Mouse (Mus musculus) heart, embryonic 15.5 days (tissue): ENCODE data around the gene Gm47841. TPM values are rescaled to one million over a fixed set of nuclear protein-coding genes. Genes with fewer than 3 reads are reported as not detected.

Source experiments
- ATAC-seq: fragments of 200-750 bp; cut with Nextera tagmentation; replicated peaks from 2 replicates; pipeline ENCODE4 v1.8.0; 2017; ENCODE audit warnings: low read depth, moderate TSS enrichment; ENCODE audit not compliant: insufficient number of reproducible peaks, insufficient read depth, low FRiP score
- H3K27ac ChIP-seq: fragments of 300-500 bp; sonication (generic); 2 replicates; pipeline ENCODE4 v1.5.1; 2015; ENCODE audit warnings: mild to moderate bottlenecking, inconsistent platforms
- H3K27me3 ChIP-seq: fragments of 300-500 bp; sonication (generic); 2 replicates; pipeline ENCODE4 v1.6.1; 2015; ENCODE audit warnings: inconsistent platforms
- H3K36me3 ChIP-seq: fragments of 300-500 bp; sonication (generic); 2 replicates; pipeline ENCODE4 v1.6.1; 2015; ENCODE audit warnings: mild to moderate bottlenecking, inconsistent platforms
- H3K4me1 ChIP-seq: fragments of 300-500 bp; sonication (generic); replicated peaks from 2 replicates; pipeline ENCODE4 v1.6.1; 2015; ENCODE audit warnings: inconsistent platforms
- H3K4me2 ChIP-seq: fragments of 300-500 bp; sonication (generic); 2 replicates; pipeline ENCODE4 v1.6.1; 2015; ENCODE audit warnings: inconsistent platforms, mild to moderate bottlenecking, moderate library complexity
- H3K4me3 ChIP-seq: fragments of 300-500 bp; sonication (generic); 2 replicates; pipeline ENCODE4 v1.5.1; 2015; ENCODE audit warnings: mild to moderate bottlenecking, inconsistent platforms
- H3K9ac ChIP-seq: fragments of 300-500 bp; sonication (generic); 2 replicates; pipeline ENCODE4 v1.6.1; 2015; ENCODE audit warnings: mild to moderate bottlenecking, inconsistent platforms
- H3K9me3 ChIP-seq: fragments of 300-500 bp; sonication (generic); replicated peaks from 2 replicates; pipeline ENCODE4 v1.6.1; 2016; ENCODE audit warnings: inconsistent platforms
- WGBS: fragments of 180-500 bp; shearing (Covaris S2); methylation state at CpG from one replicate; pipeline ENCODE4 v1.1.7; 2015; ENCODE audit warnings: mixed read lengths; 5-methylcytosine and 5-hydroxymethylcytosine counted together
- polyA plus RNA-seq: library from polyadenylated mRNA; unstranded; fragments of >200 nt; fragmentation: Nextera tagmentation; extraction: Ambion mirVana; gene quantifications from 2 replicates; pipeline ENCODE4 v1.2.1, GENCODE M21; 2015

Gm47841 gene
- polyA plus RNA-seq, 1 experiment from 2014 or later, result not detected

DNA sequence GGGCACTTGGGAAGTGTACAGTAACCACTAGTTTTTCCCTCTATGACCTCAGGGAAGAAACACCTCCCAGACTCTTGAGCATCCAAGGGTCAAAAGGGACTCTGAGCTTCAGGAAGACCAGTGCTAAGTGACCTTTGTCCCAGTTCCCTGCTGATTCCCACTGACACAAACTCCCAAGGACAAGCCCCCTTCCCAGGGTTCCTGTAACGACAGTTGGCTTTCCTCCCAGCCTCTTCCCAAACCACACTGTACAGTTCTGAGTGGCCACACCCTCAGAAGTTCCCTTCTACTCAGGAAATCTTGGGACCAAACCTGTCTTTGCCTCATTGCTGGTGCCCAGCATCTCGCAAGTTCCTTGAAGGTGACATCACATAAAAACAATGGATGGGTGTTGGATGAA lies 25.5 kb upstream of the Gm47841 start:
- no peak overlapping the region for H3K4me3 ChIP-seq
- 51% methylated on average over 2 of the region's 2 CpGs for WGBS
- no peak for ATAC-seq
- no peaks in the 10 kb centered on the region for H3K36me3 ChIP-seq
- H3K4me2 ChIP-seq, result no peak overlapping the region
- H3K9ac ChIP-seq, result no peak overlapping the region
- peaks cover 41% of the 10 kb centered on the region for H3K4me1 ChIP-seq
- H3K27me3 ChIP-seq, result peaks cover 41% of the 10 kb centered on the region
- H3K27ac ChIP-seq, result no peak overlapping the region
- H3K9me3 ChIP-seq, result no peaks in the 10 kb centered on the region

GRCm38 (mm10) chr15:101070762-101071161 lies 23.6 kb upstream of the Gm47841 start:
- 34% methylated on average over 5 of the region's 5 CpGs for WGBS
- H3K27ac ChIP-seq, result no peak overlapping the region
- no peak for ATAC-seq

DNA sequence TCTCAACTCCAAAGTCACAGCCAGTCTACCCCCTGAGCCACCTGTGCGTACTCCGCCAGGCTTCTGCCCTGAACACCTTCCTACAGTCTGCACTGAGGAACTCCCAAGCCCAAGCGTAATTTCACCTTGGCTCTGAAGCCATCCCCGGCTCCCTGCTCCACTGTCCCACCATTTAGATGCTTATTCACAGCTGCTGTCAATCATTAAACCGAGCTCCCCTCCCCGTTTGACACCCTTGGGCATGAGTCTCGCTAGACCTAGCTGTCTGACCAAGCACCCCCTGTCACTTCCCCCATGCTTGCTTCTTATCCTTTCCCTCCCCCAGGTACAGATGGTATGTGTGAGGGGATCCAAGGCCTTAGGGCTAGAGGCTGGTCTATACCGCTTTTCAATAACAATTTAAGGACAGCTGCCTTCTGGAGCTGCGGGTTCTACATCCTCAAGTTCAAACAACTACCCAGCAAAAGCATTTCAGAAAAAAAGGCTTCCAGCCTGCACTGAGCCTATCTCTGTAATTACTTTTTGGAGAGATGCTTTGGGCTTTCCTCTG lies 22.5 kb upstream of the Gm47841 start:
- H3K36me3 ChIP-seq, result no peaks in the 10 kb centered on the region
- H3K9ac ChIP-seq, result no peak overlapping the region
- H3K9me3 ChIP-seq, result no peaks in the 10 kb centered on the region
- H3K27me3 ChIP-seq, result peaks cover 14% of the 10 kb centered on the region
- no peak for ATAC-seq
- H3K4me1 ChIP-seq, result peaks cover 37% of the 10 kb centered on the region
- 67% methylated on average over 9 of the region's 9 CpGs for WGBS
- H3K4me2 ChIP-seq, result no peak overlapping the region
- H3K4me3 ChIP-seq, result no peak overlapping the region
- no peak overlapping the region for H3K27ac ChIP-seq

More at GRCm38 (mm10) chr15:101070762-101071161, 23.6 kb upstream of the Gm47841 start:
- H3K4me2 ChIP-seq, result no peak overlapping the region
- no peaks in the 10 kb centered on the region for H3K36me3 ChIP-seq
- H3K9me3 ChIP-seq, result no peaks in the 10 kb centered on the region
- no peak overlapping the region for H3K9ac ChIP-seq
- peaks cover 22% of the 10 kb centered on the region for H3K27me3 ChIP-seq
- peaks cover 33% of the 10 kb centered on the region for H3K4me1 ChIP-seq
- H3K4me3 ChIP-seq, result no peak overlapping the region

DNA sequence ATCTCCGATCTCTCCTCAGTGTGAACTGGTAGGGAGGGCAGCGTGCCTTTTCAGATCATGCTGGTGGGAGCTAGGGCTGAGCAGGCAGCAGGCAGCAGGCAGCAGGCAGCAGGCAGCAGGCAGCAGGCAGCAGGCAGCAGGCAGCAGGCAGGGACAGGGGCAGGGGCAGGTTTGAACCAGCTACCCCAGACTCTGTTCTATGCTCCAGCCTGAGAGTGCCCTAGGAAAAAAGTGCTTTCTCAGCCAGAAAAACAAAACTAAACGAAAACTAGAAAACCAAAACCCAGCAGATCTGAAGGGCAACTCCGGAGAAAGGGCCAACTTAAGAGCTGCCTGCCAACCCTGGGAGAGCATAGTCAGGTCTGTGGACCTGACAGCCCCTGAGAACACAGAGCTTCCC lies 21.5 kb upstream of the Gm47841 start:
- no peaks in the 10 kb centered on the region for H3K36me3 ChIP-seq
- peaks cover 37% of the 10 kb centered on the region for H3K4me1 ChIP-seq
- no peak for ATAC-seq
- H3K4me2 ChIP-seq, result no peak overlapping the region
- WGBS, result 63% methylated on average over 4 of the region's 4 CpGs
- H3K4me3 ChIP-seq, result no peak overlapping the region
- no peak overlapping the region for H3K9ac ChIP-seq
- H3K27me3 ChIP-seq, result peaks cover 14% of the 10 kb centered on the region
- no peaks in the 10 kb centered on the region for H3K9me3 ChIP-seq
- H3K27ac ChIP-seq, result 0 out of 2 replicates have a peak overlapping the region, but pooled peaks have one; percentile 4

DNA sequence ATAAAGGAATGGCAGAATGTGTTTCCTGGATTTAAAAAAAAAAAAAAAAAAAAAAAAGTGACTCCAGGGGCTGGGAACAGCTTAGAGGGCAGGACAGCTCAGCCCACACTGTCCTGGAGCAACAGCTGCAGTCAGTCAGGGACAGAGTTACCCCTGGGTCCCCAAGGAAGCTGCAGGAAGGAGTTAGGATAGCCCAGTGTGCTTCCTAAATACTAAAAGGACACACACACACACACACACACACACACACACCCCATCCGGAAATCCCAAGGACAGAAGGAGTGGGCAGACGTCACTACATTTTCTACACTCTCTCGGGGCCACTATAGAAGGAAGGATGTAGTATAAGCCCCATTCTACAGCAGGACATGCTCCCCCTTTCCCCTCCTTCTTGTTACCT lies 20.8 kb upstream of the Gm47841 start:
- peak overlapping the region; percentile 4; the same call in 1 of the 2 replicates for H3K27ac ChIP-seq
- no peak overlapping the region for H3K9ac ChIP-seq
- peaks cover 36% of the 10 kb centered on the region for H3K4me1 ChIP-seq
- no peak overlapping the region for H3K4me3 ChIP-seq
- no peaks in the 10 kb centered on the region for H3K36me3 ChIP-seq
- no peaks in the 10 kb centered on the region for H3K9me3 ChIP-seq
- peak; percentile 28; the same call in 1 of the 2 replicates for ATAC-seq
- H3K27me3 ChIP-seq, result peaks cover 14% of the 10 kb centered on the region
- WGBS, result 35% methylated on average over 3 of the region's 3 CpGs
- H3K4me2 ChIP-seq, result no peak overlapping the region

DNA sequence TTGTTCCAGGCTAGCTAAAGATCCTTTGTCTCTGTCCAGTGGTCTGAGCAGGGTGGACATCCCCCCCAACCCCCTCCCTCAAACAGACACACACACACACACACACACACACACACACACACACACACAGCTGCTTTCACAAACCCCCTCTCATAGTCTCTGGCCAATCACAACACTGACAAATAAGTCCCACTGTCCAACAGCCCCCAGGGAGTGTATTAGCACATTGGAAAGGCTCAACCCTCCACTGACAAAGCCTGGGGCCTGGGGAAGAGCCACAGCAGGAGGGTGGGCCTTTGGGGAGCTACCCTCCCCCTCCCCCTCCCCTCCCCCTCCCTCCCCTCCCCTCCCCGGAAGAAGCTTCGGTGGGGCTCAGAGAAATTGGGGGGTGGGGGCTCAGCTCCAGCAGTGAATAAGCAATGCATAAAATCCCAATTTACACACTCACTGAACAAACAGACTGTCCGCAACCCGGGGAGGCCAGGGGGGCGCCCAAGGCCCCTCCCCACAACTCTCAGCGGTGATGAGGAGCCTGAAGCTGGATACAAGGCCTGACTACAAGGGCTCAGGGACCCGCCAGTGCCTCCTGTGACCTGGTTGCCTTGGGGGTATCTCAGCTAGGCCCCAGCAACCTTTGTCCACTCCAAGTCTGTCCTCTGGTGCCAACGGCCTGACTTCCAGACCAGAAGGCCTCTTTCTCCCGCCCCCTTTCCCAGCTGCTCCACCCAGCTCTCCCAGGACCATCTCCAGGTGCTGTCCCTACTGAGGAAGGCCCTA lies 19.9 kb upstream of the Gm47841 start:
- peaks cover 33% of the 10 kb centered on the region for H3K4me1 ChIP-seq
- WGBS, result 57% methylated on average over 7 of the region's 9 CpGs

DNA sequence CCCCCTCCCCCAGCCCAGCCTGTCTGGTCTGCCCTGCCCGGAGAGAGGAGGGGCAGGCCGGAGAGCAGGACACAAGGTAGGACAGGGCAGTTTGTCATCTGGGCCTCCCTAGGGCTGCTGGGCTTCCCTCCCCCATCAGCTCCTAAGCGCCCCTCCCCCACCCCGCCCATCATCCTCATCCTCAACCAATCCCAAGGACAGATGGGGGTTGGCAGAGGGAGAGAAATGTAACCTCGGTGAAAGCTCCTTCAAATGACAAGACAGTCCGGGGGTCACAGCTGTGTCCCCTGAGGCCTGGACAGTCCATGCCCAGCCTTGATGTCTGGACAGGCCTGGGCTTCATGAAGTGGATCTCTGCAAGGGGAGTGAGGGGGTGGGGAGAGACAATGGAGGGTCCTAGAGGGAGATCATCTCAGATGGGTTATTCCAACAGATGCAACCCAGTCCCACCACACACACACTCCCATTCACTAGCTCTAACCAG lies 19.2 kb upstream of the Gm47841 start:
- Histone ChIP-seq H3K36me3 (no peaks in the 10 kb centered on the region), H3K4me1 (peaks cover 30% of the 10 kb centered on the region), H3K27ac (no peak overlapping the region), H3K4me3 (no peak overlapping the region), H3K9ac (no peak overlapping the region), H3K4me2 (no peak overlapping the region), H3K27me3 (peaks cover 10% of the 10 kb centered on the region), H3K9me3 (no peaks in the 10 kb centered on the region)
- ATAC-seq, result no peak
- WGBS, result 23% methylated on average over 6 of the region's 6 CpGs

More for the DNA sequence above, 19.9 kb upstream of the Gm47841 start:
- Histone ChIP-seq H3K4me3 (no peak overlapping the region), H3K9ac (no peak overlapping the region), H3K27me3 (peaks cover 14% of the 10 kb centered on the region), H3K4me2 (no peak overlapping the region), H3K36me3 (no peaks in the 10 kb centered on the region), H3K9me3 (no peaks in the 10 kb centered on the region), H3K27ac (peak overlapping the region; percentile 15; the same call in 1 of the 2 replicates)
- no peak for ATAC-seq

GRCm38 (mm10) chr15:101065069-101065468 lies 17.9 kb upstream of the Gm47841 start:
- Histone ChIP-seq H3K36me3 (no peaks in the 10 kb centered on the region), H3K9ac (no peak overlapping the region), H3K27ac (no peak overlapping the region), H3K4me1 (peaks cover 23% of the 10 kb centered on the region), H3K4me3 (no peak overlapping the region), H3K27me3 (peaks cover 6% of the 10 kb centered on the region; the same call in 1 of the 2 replicates), H3K4me2 (no peak overlapping the region), H3K9me3 (no peaks in the 10 kb centered on the region)
- ATAC-seq, result no peak
- WGBS, result 39% methylated on average over 6 of the region's 6 CpGs

DNA sequence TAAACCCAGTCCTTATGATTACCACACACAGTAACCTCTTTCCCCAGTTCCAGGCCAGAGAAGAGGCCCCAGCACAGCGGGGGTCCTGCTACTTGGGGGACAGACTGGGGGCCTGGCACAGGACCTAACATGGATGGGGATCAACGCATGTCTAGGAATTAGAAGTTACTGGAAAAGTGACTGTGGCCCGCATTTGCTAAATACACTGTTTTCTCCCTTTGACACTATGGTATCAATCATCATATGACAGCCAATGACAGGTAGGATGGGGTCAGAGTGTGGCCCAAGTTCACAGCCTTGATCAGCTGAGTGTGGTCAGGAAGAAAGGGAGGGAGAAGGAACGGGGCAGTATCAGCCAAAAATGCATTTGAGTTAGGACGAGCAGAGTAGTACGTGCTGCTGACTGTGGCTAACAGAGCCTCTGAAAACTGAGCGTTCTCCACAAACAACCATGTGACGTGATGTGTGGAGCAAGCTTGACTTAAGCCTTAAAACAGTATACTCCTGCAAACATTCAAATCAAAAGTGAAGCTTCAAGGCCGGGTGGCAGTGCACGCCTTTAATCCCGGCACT lies 13.2 kb upstream of the Gm47841 start:
- peaks cover 6% of the 10 kb centered on the region for H3K4me1 ChIP-seq
- no peak overlapping the region for H3K4me2 ChIP-seq
- no peaks in the 10 kb centered on the region for H3K36me3 ChIP-seq
- ATAC-seq, result no peak
- 77% methylated on average over 11 of the region's 11 CpGs for WGBS
- H3K9ac ChIP-seq, result no peak overlapping the region
- peaks cover 22% of the 10 kb centered on the region for H3K27me3 ChIP-seq
- H3K4me3 ChIP-seq, result no peak overlapping the region
- no peak overlapping the region for H3K27ac ChIP-seq
- no peaks in the 10 kb centered on the region for H3K9me3 ChIP-seq

DNA sequence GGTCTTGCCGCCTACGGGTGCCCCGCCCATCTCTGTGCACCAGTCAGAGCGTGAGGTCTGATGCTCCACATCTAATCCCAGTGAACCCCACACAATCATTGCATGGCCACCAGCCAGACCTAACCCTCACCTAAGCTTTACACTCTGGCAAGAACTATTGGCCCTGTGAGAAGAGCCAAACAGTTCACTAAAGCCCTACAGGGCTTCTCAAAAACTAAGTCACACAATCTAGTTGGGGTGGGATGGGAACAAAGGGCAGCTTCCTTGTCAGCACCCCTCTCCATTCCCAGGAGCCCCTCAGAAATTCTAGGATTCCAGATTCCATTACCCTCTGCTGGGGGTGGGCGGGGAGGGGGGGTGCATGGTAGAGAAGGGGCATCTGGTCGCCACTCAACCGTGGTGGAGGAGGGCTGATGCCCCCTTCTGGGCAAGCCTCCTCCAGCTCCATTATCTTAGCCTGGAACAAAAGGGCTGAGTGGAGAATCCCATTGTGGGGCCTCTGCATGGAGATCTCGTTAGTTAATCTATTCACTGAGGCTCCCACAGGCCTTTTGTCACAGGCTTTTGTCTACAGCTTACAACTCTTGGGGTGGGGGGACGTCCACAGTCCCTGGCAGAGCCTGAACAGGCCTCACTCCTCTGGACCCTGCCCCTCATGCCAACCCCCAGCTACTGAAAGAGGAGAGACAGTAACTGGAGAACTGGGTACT lies 12.5 kb upstream of the Gm47841 start:
- Histone ChIP-seq H3K9me3 (no peaks in the 10 kb centered on the region), H3K36me3 (no peaks in the 10 kb centered on the region), H3K4me2 (no peak overlapping the region), H3K9ac (no peak overlapping the region), H3K27me3 (peaks cover 29% of the 10 kb centered on the region), H3K27ac (no peak overlapping the region), H3K4me3 (no peak overlapping the region), H3K4me1 (no peaks in the 10 kb centered on the region)
- ATAC-seq, result no peak
- 53% methylated on average over 9 of the region's 9 CpGs for WGBS

GRCm38 (mm10) chr15:101056225-101056624 lies 9.0 kb upstream of the Gm47841 start:
- Histone ChIP-seq H3K9me3 (no peaks in the 10 kb centered on the region), H3K27ac (no peak overlapping the region), H3K4me1 (peaks cover 15% of the 10 kb centered on the region), H3K4me3 (no peak overlapping the region), H3K27me3 (peaks cover 64% of the 10 kb centered on the region), H3K9ac (no peak overlapping the region), H3K36me3 (no peaks in the 10 kb centered on the region), H3K4me2 (no peak overlapping the region)
- 43% methylated on average over 10 of the region's 10 CpGs for WGBS
- 0 out of 2 replicates have a peak, but pooled peaks have one; percentile 32 for ATAC-seq
